Mouse (Mus musculus): ENCODE data around the gene Vmn1r39. TPM values are rescaled to one million over a fixed set of nuclear protein-coding genes. Genes with fewer than 3 reads are reported as not detected.
"Not testable (repeated sequence)": the region's sequence is repeated elsewhere in the genome, so short reads cannot be mapped to it uniquely, and the experiment has no call there.

Gene Vmn1r39
- total RNA-seq (2021) (not detected), polyA plus RNA-seq (2012; rRNA removed) (not detected in 2 replicates)
- long read RNA-seq, result 0 reads

DNA sequence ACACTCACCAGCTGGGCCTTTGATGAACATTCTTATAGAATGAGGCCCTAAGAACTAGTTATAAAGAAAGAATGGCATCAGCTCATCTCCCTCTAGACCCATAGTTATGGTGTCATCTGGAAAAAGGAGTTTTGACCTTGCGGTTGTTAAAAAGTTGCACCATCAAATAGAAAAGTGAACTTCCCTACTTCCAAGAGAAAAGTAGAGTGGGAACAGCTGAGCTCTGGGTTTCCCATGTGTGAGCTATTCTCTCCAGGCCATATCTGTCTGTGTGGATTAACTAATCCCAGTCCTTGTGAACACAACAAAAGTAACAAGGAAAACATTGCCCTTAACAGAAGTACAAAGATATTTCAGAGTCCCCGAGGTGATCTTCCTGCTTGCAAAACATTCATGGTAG lies at the start of gene Vmn1r39:
Gene Vmn1r39 (minus strand): TSS at position 101 of the 400 bp plus-strand sequence.
- Histone ChIP-seq H3K27ac (no peak within 1 kb of the TSS), H3K9ac (ENCODE audit: low read depth, low read length) (no peak within 1 kb of the TSS), H3K79me2 (replicated peaks; ENCODE audit: control insufficient read depth, insufficient read depth, low read length) (no peaks in the 10 kb centered on the region), H3K4me3 (no peak within 1 kb of the TSS), H3K27me3 (ENCODE audit: control insufficient read depth, insufficient read depth, low read length) (no peaks in the 10 kb centered on the region), H3K36me3 (ENCODE audit: control insufficient read depth, insufficient read depth, low read length) (no peaks in the 10 kb centered on the region), H3K4me1 (ENCODE audit: control insufficient read depth, insufficient read depth, low read length) (no peaks in the 10 kb centered on the region)
- 88% methylated on average over 2 of the region's 2 CpGs for WGBS
- no peak for DNase-seq
- intact Hi-C loops (cut with DNase I), result no loop called here
- TF ChIP-seq POLR2A (IDR thresholded peaks at IDR 0.05; ENCODE audit: insufficient read depth, low read depth, low read length) (no peak), CTCF (IDR thresholded peaks at IDR 0.05) (no peak), EP300 (IDR thresholded peaks at IDR 0.05; ENCODE audit: insufficient read depth, low read depth, low read length) (no peak)

DNA sequence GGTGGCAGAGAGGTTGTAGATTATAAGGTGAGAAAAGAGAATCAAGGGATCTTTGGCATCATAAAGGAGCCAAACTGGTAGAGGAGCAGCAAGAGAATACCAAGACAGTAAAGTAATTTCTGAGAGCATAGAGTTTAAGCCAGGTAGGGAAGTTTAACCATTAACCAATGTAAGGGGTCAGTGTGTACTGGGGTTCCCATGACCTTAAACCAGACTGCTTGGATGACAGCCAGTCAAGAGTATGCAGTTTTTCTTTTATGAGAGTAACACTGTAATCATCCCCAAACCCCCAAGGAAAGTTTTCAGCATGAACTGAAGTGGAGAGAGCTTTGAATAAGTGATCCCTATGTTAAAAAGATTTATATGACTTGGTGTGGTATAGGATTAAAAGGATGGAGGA lies 49.0 kb upstream of the Vmn1r39 start:
- DNase-seq, result no peak
- Histone ChIP-seq H3K79me2 (replicated peaks; ENCODE audit: control insufficient read depth, insufficient read depth, low read length) (no peaks in the 10 kb centered on the region), H3K9ac (ENCODE audit: low read depth, low read length) (no peak overlapping the region), H3K4me1 (ENCODE audit: control insufficient read depth, insufficient read depth, low read length) (no peaks in the 10 kb centered on the region), H3K27ac (no peak overlapping the region), H3K4me3 (no peak overlapping the region), H3K27me3 (ENCODE audit: control insufficient read depth, insufficient read depth, low read length) (no peaks in the 10 kb centered on the region), H3K36me3 (ENCODE audit: control insufficient read depth, insufficient read depth, low read length) (no peaks in the 10 kb centered on the region)
- intact Hi-C loops (cut with DNase I), result no loop called here
- no peak for TF ChIP-seq CTCF (IDR thresholded peaks at IDR 0.05)
- no peak for TF ChIP-seq POLR2A (IDR thresholded peaks at IDR 0.05; ENCODE audit: insufficient read depth, low read depth, low read length)
- TF ChIP-seq EP300 (IDR thresholded peaks at IDR 0.05; ENCODE audit: insufficient read depth, low read depth, low read length), result no peak

DNA sequence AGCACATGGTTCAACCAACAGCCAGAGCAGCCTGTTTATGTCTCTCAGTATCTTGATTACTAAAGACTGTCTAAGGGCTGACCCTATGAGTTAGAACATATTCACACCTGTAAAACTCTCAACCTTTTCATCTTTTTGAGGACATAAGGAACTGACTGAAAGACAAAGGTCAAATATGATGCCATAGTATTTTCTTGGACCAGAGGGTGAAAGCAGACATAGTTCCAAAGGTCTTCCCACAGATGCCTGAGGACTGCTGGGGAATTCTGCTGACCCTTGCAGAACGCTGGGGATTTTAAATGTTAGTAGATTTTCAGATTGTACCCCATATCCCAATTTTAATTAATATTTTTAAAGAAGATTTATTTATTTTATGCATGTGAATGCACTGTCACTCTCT lies 47.9 kb upstream of the Vmn1r39 start:
- no peaks in the 10 kb centered on the region for H3K79me2 ChIP-seq (replicated peaks; ENCODE audit: control insufficient read depth, insufficient read depth, low read length)
- no peak overlapping the region for H3K9ac ChIP-seq (ENCODE audit: low read depth, low read length)
- no peak overlapping the region for H3K4me3 ChIP-seq
- WGBS, result 73% methylated on average over 1 of the region's 1 CpGs
- no peaks in the 10 kb centered on the region for H3K4me1 ChIP-seq (ENCODE audit: control insufficient read depth, insufficient read depth, low read length)
- TF ChIP-seq CTCF (IDR thresholded peaks at IDR 0.05) (no peak), EP300 (IDR thresholded peaks at IDR 0.05; ENCODE audit: insufficient read depth, low read depth, low read length) (no peak)
- no peak for DNase-seq
- intact Hi-C loops (cut with DNase I), result no loop called here
- H3K27me3 ChIP-seq (ENCODE audit: control insufficient read depth, insufficient read depth, low read length), result no peaks in the 10 kb centered on the region
- H3K27ac ChIP-seq, result no peak overlapping the region
- no peaks in the 10 kb centered on the region for H3K36me3 ChIP-seq (ENCODE audit: control insufficient read depth, insufficient read depth, low read length)

DNA sequence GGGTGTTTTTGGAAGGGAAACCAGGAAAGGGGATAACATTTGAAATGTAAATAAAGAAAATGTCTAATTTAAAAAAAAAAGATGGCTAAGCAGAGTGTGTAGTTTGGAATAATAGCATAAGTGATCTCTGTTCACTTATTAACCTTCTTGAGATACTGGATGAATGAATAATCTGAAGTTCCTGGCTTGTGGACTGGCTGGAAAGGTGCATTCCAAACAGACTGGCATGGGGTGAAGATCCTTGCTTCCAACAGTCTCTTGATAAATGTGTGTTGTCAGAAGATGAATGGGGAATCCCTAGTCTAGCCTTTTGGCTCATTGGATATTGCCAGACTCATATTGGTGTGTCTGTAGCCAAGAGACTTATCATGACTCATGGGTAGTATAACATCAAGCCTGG lies 45.8 kb upstream of the Vmn1r39 start:
- no peaks in the 10 kb centered on the region for H3K36me3 ChIP-seq (ENCODE audit: control insufficient read depth, insufficient read depth, low read length)
- H3K27ac ChIP-seq, result no peak overlapping the region
- no peak overlapping the region for H3K9ac ChIP-seq (ENCODE audit: low read depth, low read length)
- no peaks in the 10 kb centered on the region for H3K27me3 ChIP-seq (ENCODE audit: control insufficient read depth, insufficient read depth, low read length)
- no peak for DNase-seq
- H3K79me2 ChIP-seq (replicated peaks; ENCODE audit: control insufficient read depth, insufficient read depth, low read length), result no peaks in the 10 kb centered on the region
- H3K4me3 ChIP-seq, result no peak overlapping the region
- TF ChIP-seq EP300 (IDR thresholded peaks at IDR 0.05; ENCODE audit: insufficient read depth, low read depth, low read length) (no peak), CTCF (IDR thresholded peaks at IDR 0.05) (no peak), POLR2A (IDR thresholded peaks at IDR 0.05; ENCODE audit: insufficient read depth, low read depth, low read length) (no peak)
- intact Hi-C loops (cut with DNase I), result no loop called here
- H3K4me1 ChIP-seq (ENCODE audit: control insufficient read depth, insufficient read depth, low read length), result no peaks in the 10 kb centered on the region

DNA sequence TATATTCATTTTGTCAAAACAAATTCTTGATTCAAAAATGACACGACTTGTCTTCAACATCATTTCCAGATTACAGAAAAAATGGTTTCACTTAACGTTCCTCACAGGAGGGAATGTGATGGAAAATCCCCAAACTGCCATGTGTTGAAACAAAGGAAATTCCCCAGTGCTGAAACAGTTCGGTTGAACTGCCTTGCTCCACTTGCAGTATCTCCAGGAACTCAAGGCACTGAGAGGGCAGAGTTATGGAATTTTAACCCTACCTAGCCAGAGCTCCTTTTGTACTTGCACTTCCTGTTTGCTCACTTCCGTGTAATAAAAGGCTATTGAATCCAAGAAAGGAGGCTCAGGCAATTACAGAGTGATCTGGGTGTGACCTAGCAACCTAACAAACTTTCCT lies 38.5 kb upstream of the Vmn1r39 start:
- no peak for TF ChIP-seq EP300 (IDR thresholded peaks at IDR 0.05; ENCODE audit: insufficient read depth, low read depth, low read length)
- TF ChIP-seq CTCF (IDR thresholded peaks at IDR 0.05), result no peak
- no peak for TF ChIP-seq POLR2A (IDR thresholded peaks at IDR 0.05; ENCODE audit: insufficient read depth, low read depth, low read length)

DNA sequence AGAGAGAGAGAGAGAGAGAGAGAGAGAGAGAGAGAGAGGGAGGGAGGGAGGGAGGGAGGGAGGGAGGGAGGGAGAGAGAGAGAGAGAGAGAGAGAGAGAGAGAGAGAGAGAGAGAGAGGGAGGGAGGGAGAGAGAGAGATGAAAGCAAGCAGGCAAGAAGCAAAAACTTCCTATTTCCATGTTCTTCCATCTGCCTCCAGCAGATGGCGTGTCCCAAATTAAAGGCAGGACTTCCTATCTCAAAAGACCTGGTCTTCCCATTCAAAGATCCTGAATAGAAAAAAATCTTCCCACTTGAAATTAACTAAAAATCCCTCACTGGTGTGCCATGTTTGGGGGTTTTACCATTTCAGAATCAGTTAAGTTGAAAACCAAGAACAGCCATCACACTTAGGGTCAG lies 30.2 kb upstream of the Vmn1r39 start:
- H3K79me2 ChIP-seq (replicated peaks; ENCODE audit: control insufficient read depth, insufficient read depth, low read length); H3K27ac ChIP-seq; DNase-seq; H3K4me1 ChIP-seq (ENCODE audit: control insufficient read depth, insufficient read depth, low read length); H3K9ac ChIP-seq (ENCODE audit: low read depth, low read length); H3K4me3 ChIP-seq; H3K27me3 ChIP-seq (ENCODE audit: control insufficient read depth, insufficient read depth, low read length); H3K36me3 ChIP-seq (ENCODE audit: control insufficient read depth, insufficient read depth, low read length): not testable (repeated sequence)
- TF ChIP-seq CTCF (IDR thresholded peaks at IDR 0.05), result peak; percentile 70
- intact Hi-C loops (cut with DNase I), result loop anchor here (2.0 kb wide), 2 partner anchors 114 to 318 kb away; no protein-coding TSS in a partner anchor
- 4% methylated on average over 1 of the region's 1 CpGs for WGBS

More for the DNA sequence above, 38.5 kb upstream of the Vmn1r39 start:
- H3K4me1 ChIP-seq (ENCODE audit: control insufficient read depth, insufficient read depth, low read length), result no peaks in the 10 kb centered on the region
- no peak for DNase-seq
- no peak overlapping the region for H3K27ac ChIP-seq
- H3K4me3 ChIP-seq, result no peak overlapping the region
- H3K9ac ChIP-seq (ENCODE audit: low read depth, low read length), result no peak overlapping the region
- intact Hi-C loops (cut with DNase I), result no loop called here
- no peaks in the 10 kb centered on the region for H3K27me3 ChIP-seq (ENCODE audit: control insufficient read depth, insufficient read depth, low read length)
- 8% methylated on average over 4 of the region's 4 CpGs for WGBS
- no peaks in the 10 kb centered on the region for H3K79me2 ChIP-seq (replicated peaks; ENCODE audit: control insufficient read depth, insufficient read depth, low read length)
- no peaks in the 10 kb centered on the region for H3K36me3 ChIP-seq (ENCODE audit: control insufficient read depth, insufficient read depth, low read length)
